Mouse (Mus musculus) ES-Bruce4 (cell line): ENCODE results near the gene Klrb1f.

ENCODE experiments used
- CTCF ChIP-seq: IDR thresholded peaks from one replicate; pipeline ENCODE4 v1.8.1; 2011; ENCODE audit warnings: low read depth, low read length
- POLR2A ChIP-seq: IDR thresholded peaks from one replicate; pipeline ENCODE4 v1.8.1; 2011; ENCODE audit warnings: low read length; ENCODE audit not compliant: insufficient read depth

- no peak for TF ChIP-seq POLR2A
- TF ChIP-seq CTCF = no peak
These were observed 32.7 kb upstream of the Klrb1f start for GRCm38 (mm10) chr6:129012966-129013365.
